Mouse (Mus musculus): Measurements from ENCODE around the gene Supv3l1. TPM values are rescaled to one million over a fixed set of nuclear protein-coding genes. Genes with fewer than 3 reads are reported as not detected.

Supv3l1 gene
- polyA plus RNA-seq, 1 experiment from 2014 or later = 27.6 TPM

DNA sequence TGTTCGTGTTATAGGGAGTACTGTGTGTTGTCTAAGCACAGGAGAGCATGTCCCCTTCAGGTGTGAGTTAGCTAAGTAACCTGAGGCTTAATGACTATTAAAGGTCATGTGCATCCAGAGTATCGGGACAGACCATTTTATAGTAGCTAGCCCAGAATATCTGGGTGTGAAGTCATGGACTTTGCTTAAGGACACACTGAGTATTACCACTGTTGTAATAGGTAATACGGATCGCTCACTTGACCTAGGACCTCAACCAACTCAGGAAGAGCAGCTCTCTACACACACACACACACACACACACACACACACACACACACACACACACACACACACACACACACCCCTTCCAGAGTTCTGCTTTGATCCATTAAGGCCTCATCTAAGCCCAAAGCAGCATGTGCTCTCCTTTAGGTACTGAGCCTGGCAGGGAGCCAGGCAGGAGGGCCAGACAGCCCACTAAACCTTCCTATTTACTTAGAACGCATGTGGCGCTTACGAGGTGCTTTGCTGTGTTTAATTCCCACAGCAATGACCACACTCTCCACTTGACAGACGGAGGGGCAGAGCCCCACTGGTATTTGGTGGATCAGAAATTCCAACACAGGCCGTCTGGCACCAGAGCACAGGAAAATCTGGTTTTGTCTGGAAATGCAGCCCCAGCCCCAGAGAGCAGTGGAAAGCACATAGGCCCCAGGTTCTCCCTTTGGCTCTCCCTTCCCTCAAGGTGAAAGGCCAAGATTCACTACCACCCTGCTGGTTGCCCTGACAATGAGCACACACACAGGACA lies 24.3 kb downstream of the Supv3l1 start:
- 40% methylated on average over 9 of the region's 9 CpGs for WGBS
- no peak for TF ChIP-seq CTCF (IDR thresholded peaks at IDR 0.05; ENCODE audit: low read depth)
- H3K9me3 ChIP-seq (ENCODE audit: low read depth, low read length) = no peaks in the 10 kb centered on the region
- 0 out of 2 replicates have a peak, but pooled peaks cover 2% of the 10 kb centered on the region for H3K4me1 ChIP-seq (ENCODE audit: insufficient read depth)
- no peak overlapping the region for H3K4me2 ChIP-seq
- DNase-seq = peak; percentile 67
- no peaks in the 10 kb centered on the region for H3K27me3 ChIP-seq (ENCODE audit: insufficient read depth, low read length)
- peak overlapping the region; percentile 77 for H3K27ac ChIP-seq (ENCODE audit: low read depth)
- H3K36me3 ChIP-seq (ENCODE audit: insufficient read depth) = peaks cover 26% of the 10 kb centered on the region
- no peak overlapping the region for H3K9ac ChIP-seq
- no peak overlapping the region for H3K4me3 ChIP-seq (ENCODE audit: low read depth, low read length)
- peak; percentile 79 for ATAC-seq (ENCODE audit: insufficient read depth)

DNA sequence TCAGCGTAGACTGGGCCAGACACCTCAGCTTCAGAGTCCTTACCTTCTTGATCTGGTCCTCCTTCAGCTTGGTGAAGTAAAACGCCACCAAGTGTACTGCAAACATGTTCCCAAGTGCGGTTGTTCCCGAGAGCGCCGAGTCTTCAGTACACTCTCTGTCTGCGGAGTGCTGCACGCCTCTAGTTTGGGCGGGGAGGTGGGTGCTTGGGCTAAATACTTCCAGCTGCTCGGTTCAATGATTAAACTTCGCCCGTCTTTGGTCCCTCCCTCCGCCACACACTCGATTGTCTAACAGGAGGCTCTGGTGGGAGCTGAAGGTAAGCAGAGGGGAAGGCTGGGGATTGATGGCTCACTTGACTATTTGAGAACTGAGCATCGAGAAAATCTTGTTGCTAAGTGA lies 27.3 kb downstream of the Supv3l1 start, which contains the start of gene Hkdc1:
TSS of gene Hkdc1 (minus strand) at position 237 of the 400 bp plus-strand sequence.
- peak; percentile 47 for DNase-seq
- Histone ChIP-seq H3K4me2 (no peak within 1 kb of the TSS), H3K36me3 (ENCODE audit: insufficient read depth) (no peaks in the 10 kb centered on the region), H3K4me1 (ENCODE audit: insufficient read depth) (0 out of 2 replicates have a peak, but pooled peaks cover 4% of the 10 kb centered on the region), H3K9ac (no peak within 1 kb of the TSS), H3K9me3 (ENCODE audit: low read depth, low read length) (no peaks in the 10 kb centered on the region), H3K27me3 (ENCODE audit: insufficient read depth, low read length) (no peaks in the 10 kb centered on the region), H3K4me3 (ENCODE audit: low read depth, low read length) (no peak within 1 kb of the TSS), H3K27ac (ENCODE audit: low read depth) (peak within 1 kb of the TSS; percentile 21)
- ATAC-seq (ENCODE audit: insufficient read depth) = peak; percentile 35; the same call in 1 of the 2 replicates
- 38% methylated on average over 15 of the region's 15 CpGs for WGBS
- no peak for TF ChIP-seq CTCF (IDR thresholded peaks at IDR 0.05; ENCODE audit: low read depth)

DNA sequence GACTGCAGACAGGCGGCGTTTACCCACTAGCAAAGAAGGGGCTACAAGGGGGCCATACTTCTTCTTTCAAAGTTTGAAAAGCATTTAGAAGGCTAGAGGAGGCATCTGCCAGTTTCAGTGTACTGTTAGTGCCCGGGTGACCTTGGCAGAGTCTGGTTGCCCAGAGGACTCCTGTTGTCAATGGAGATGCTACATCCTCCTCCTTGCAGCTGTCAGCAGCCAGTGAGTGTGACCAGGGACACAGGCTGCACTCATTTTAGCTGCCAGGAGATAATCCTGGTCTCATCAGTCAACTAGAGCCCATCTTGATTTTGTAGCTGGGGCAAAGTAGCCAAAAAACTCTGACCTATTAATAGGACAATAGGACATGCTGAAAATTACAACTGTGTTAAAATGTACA lies 28.4 kb downstream of the Supv3l1 start:
- TF ChIP-seq CTCF (IDR thresholded peaks at IDR 0.05; ENCODE audit: low read depth) = no peak
- no peak overlapping the region for H3K9ac ChIP-seq
- H3K4me1 ChIP-seq (ENCODE audit: insufficient read depth) = 0 out of 2 replicates have a peak, but pooled peaks cover 4% of the 10 kb centered on the region
- no peak overlapping the region for H3K4me3 ChIP-seq (ENCODE audit: low read depth, low read length)
- peak overlapping the region; percentile 13; the same call in 1 of the 2 replicates for H3K4me2 ChIP-seq
- H3K27me3 ChIP-seq (ENCODE audit: insufficient read depth, low read length) = no peaks in the 10 kb centered on the region
- H3K9me3 ChIP-seq (ENCODE audit: low read depth, low read length) = no peaks in the 10 kb centered on the region
- WGBS = 67% methylated on average over 3 of the region's 3 CpGs
- no peak for ATAC-seq (ENCODE audit: insufficient read depth)
- peak overlapping the region; percentile 55 for H3K27ac ChIP-seq (ENCODE audit: low read depth)
- no peaks in the 10 kb centered on the region for H3K36me3 ChIP-seq (ENCODE audit: insufficient read depth)
- DNase-seq = no peak

DNA sequence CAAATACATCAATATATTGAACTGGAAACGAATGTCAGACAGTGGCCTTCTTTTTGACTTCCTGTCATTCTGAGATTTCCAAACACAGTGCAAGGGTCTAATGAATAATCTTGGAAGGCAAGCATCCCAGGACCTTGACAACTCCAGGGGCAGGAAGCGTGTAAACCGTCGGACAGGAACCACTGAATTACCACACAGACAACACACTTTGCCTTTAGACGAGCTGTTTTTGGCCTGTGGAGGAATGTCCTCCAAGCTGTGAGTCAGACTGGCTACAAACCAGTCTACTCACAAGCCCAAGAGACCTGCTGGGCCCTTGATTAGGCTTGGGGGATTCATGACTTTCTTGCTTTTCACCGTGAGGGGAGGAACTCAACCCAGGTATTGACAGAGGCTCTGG lies 29.1 kb downstream of the Supv3l1 start:
- Histone ChIP-seq H3K27ac (ENCODE audit: low read depth) (no peak overlapping the region; the same call in 1 of the 2 replicates), H3K4me3 (ENCODE audit: low read depth, low read length) (no peak overlapping the region), H3K9ac (no peak overlapping the region), H3K36me3 (ENCODE audit: insufficient read depth) (no peaks in the 10 kb centered on the region), H3K9me3 (ENCODE audit: low read depth, low read length) (no peaks in the 10 kb centered on the region), H3K27me3 (ENCODE audit: insufficient read depth, low read length) (no peaks in the 10 kb centered on the region), H3K4me2 (no peak overlapping the region), H3K4me1 (ENCODE audit: insufficient read depth) (0 out of 2 replicates have a peak, but pooled peaks cover 4% of the 10 kb centered on the region)
- DNase-seq = peak; percentile 22
- no peak for ATAC-seq (ENCODE audit: insufficient read depth)
- no peak for TF ChIP-seq CTCF (IDR thresholded peaks at IDR 0.05; ENCODE audit: low read depth)
- WGBS = 42% methylated on average over 6 of the region's 6 CpGs

DNA sequence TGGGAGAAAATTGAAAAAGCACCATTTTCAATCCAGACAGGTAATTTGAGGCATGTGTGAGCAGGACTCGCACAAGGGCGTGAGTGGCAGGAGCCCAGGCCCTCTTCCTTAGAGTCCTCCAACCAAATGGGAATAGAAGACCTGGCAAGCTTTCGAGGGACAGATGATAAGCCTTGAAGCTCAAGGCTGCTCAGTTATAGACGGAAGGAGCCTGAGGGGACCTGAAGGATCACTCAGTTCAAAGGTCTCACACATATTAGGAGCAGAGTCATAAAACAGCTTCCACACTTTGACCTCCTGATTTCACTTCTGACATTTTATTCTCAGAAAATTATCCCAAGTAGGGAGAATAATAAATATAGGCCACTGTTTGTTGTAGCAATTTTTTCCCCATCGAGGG lies 30.1 kb downstream of the Supv3l1 start:
- no peak for TF ChIP-seq CTCF (IDR thresholded peaks at IDR 0.05; ENCODE audit: low read depth)
- H3K4me2 ChIP-seq = no peak overlapping the region
- DNase-seq (no peak), ATAC-seq (ENCODE audit: insufficient read depth) (no peak)
- H3K27ac ChIP-seq (ENCODE audit: low read depth) = no peak overlapping the region
- H3K4me3 ChIP-seq (ENCODE audit: low read depth, low read length) = no peak overlapping the region
- no peak overlapping the region for H3K9ac ChIP-seq
- H3K36me3 ChIP-seq (ENCODE audit: insufficient read depth) = no peaks in the 10 kb centered on the region
- H3K4me1 ChIP-seq (ENCODE audit: insufficient read depth) = 0 out of 2 replicates have a peak, but pooled peaks cover 4% of the 10 kb centered on the region
- no peaks in the 10 kb centered on the region for H3K27me3 ChIP-seq (ENCODE audit: insufficient read depth, low read length)
- WGBS = 69% methylated on average over 5 of the region's 5 CpGs
- H3K9me3 ChIP-seq (ENCODE audit: low read depth, low read length) = no peaks in the 10 kb centered on the region

DNA sequence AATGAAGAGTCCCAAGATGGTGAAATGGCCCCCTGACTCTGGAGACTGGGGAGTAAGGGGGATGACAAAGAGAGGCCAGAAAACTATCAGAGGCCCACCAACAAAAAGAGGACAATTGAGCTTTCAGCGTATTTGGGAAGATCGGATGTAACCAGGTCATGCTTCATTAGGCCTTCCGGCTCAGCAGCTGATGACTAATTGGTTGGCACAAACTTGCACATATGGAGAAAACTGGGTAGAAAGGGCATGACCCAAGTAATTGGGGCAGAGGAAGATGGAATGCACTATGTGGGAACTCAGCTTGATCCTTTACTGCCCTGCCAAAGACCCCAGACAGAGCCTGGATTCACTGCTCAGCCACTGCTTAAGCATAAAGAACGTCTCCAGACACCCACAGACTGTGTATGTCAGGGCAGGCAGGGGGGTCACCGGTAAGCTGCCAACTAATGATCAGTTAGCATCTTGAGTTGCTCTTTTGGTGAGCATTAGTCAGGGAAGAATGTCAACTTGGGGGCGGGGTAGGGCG lies 30.6 kb downstream of the Supv3l1 start:
- H3K9me3 ChIP-seq (ENCODE audit: low read depth, low read length) = no peaks in the 10 kb centered on the region
- no peak overlapping the region for H3K27ac ChIP-seq (ENCODE audit: low read depth)
- 75% methylated on average over 7 of the region's 7 CpGs for WGBS
- DNase-seq (no peak), ATAC-seq (ENCODE audit: insufficient read depth) (no peak)
- H3K9ac ChIP-seq = no peak overlapping the region
- H3K4me1 ChIP-seq (ENCODE audit: insufficient read depth) = 0 out of 2 replicates have a peak, but pooled peaks cover 4% of the 10 kb centered on the region
- H3K36me3 ChIP-seq (ENCODE audit: insufficient read depth) = no peaks in the 10 kb centered on the region
- no peak for TF ChIP-seq CTCF (IDR thresholded peaks at IDR 0.05; ENCODE audit: low read depth)
- no peaks in the 10 kb centered on the region for H3K27me3 ChIP-seq (ENCODE audit: insufficient read depth, low read length)
- H3K4me2 ChIP-seq = no peak overlapping the region
- H3K4me3 ChIP-seq (ENCODE audit: low read depth, low read length) = no peak overlapping the region

DNA sequence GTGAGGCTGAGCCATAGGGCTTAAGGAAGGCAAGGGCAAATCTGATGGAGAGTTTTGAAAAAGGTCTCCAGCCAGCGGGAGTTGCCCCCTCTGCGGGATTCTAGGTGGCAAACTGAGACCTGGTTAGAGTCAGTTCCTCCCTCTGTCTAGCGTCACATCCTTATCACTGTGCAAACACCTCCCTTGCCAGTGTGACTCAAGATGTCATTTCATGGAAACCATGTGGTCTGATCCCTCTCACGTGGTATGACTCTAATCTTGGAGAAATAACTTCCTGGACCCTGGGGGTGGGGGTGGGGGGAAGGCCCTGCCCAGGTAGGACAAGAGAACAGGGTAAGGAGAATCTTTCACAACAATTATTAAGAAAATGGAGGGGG lies 35.9 kb downstream of the Supv3l1 start:
- H3K9ac ChIP-seq = no peak overlapping the region
- WGBS = 6% methylated on average over 4 of the region's 4 CpGs
- peak overlapping the region; percentile 89 for H3K27ac ChIP-seq (ENCODE audit: low read depth)
- no peak for TF ChIP-seq CTCF (IDR thresholded peaks at IDR 0.05; ENCODE audit: low read depth)
- no peaks in the 10 kb centered on the region for H3K27me3 ChIP-seq (ENCODE audit: insufficient read depth, low read length)
- no peaks in the 10 kb centered on the region for H3K9me3 ChIP-seq (ENCODE audit: low read depth, low read length)
- H3K36me3 ChIP-seq (ENCODE audit: insufficient read depth) = no peaks in the 10 kb centered on the region
- H3K4me1 ChIP-seq (ENCODE audit: insufficient read depth) = 0 out of 2 replicates have a peak, but pooled peaks cover 4% of the 10 kb centered on the region
- H3K4me2 ChIP-seq = peak overlapping the region; percentile 23; the same call in 1 of the 2 replicates
- H3K4me3 ChIP-seq (ENCODE audit: low read depth, low read length) = no peak overlapping the region
- DNase-seq (peak; percentile 51), ATAC-seq (ENCODE audit: insufficient read depth) (peak; percentile 57; the same call in 1 of the 2 replicates)

All from lung, embryonic 14.5 days (tissue).